Mouse (Mus musculus) limb, embryonic 13.5 days (tissue): ENCODE measurements around the gene Syvn1. TPM values are rescaled to one million over a fixed set of nuclear protein-coding genes. Genes with fewer than 3 reads are reported as not detected.

Source experiments
- ATAC-seq: fragments of 200-750 bp; cut with Nextera tagmentation; 2 replicates; pipeline ENCODE4 v1.8.0; 2017; ENCODE audit warnings: low read depth, moderate number of reproducible peaks, moderate TSS enrichment; ENCODE audit not compliant: low FRiP score
- H3K27ac ChIP-seq: fragments of 300-500 bp; sonication (generic); 2 replicates; pipeline ENCODE4 v1.5.1; 2015; ENCODE audit warnings: inconsistent platforms, mild to moderate bottlenecking, moderate library complexity
- H3K27me3 ChIP-seq: fragments of 300-500 bp; sonication (generic); 2 replicates; pipeline ENCODE4 v1.6.1; 2015; ENCODE audit warnings: mild to moderate bottlenecking, inconsistent platforms
- H3K36me3 ChIP-seq: fragments of 300-500 bp; sonication (generic); 2 replicates; pipeline ENCODE4 v1.6.1; 2015; ENCODE audit warnings: inconsistent platforms, mild to moderate bottlenecking, moderate library complexity
- H3K4me1 ChIP-seq: fragments of 300-500 bp; sonication (generic); 2 replicates; pipeline ENCODE4 v1.6.1; 2015; ENCODE audit warnings: inconsistent platforms
- H3K4me2 ChIP-seq: fragments of 300-500 bp; sonication (generic); replicated peaks from 2 replicates; pipeline ENCODE4 v1.6.1; 2015; ENCODE audit warnings: inconsistent platforms, mild to moderate bottlenecking, moderate library complexity
- H3K4me3 ChIP-seq: fragments of 300-500 bp; sonication (generic); 2 replicates; pipeline ENCODE4 v1.5.1; 2015; ENCODE audit warnings: moderate library complexity, mild to moderate bottlenecking, inconsistent platforms
- H3K9ac ChIP-seq: fragments of 300-500 bp; sonication (generic); 2 replicates; pipeline ENCODE4 v1.6.1; 2015; ENCODE audit warnings: mild to moderate bottlenecking, inconsistent platforms
- H3K9me3 ChIP-seq: fragments of 300-500 bp; sonication (generic); 2 replicates; pipeline ENCODE4 v1.6.1; 2016; ENCODE audit warnings: inconsistent platforms
- WGBS: fragments of 180-500 bp; shearing (Covaris S2); methylation state at CpG from one replicate; pipeline ENCODE4 v1.1.7; 2015; 5-methylcytosine and 5-hydroxymethylcytosine counted together
- polyA plus RNA-seq: library from polyadenylated mRNA; unstranded; fragments of >200 nt; fragmentation: Nextera tagmentation; extraction: Ambion mirVana; gene quantifications from 2 replicates; pipeline ENCODE4 v1.2.1, GENCODE M21; 2015

The Syvn1 gene
- polyA plus RNA-seq, result 27.2 and 34.0 TPM in 2 replicates

GRCm38 (mm10) chr19:6046294-6047153 lies at the start of gene Syvn1:
TSS of gene Syvn1 (plus strand) at chr19:6046576.
- Histone ChIP-seq H3K9me3 (no peaks in the 10 kb centered on the region), H3K4me3 (peak within 1 kb of the TSS; percentile 93), H3K4me1 (peaks cover 23% of the 10 kb centered on the region), H3K27ac (peak within 1 kb of the TSS; percentile 99), H3K4me2 (peak within 1 kb of the TSS; percentile 98), H3K36me3 (peaks cover 36% of the 10 kb centered on the region), H3K27me3 (no peaks in the 10 kb centered on the region), H3K9ac (peak within 1 kb of the TSS; percentile 95)
- WGBS, result under 1% methylated on average over 65 of the region's 65 CpGs
- ATAC-seq, result peak; percentile 94

GRCm38 (mm10) chr19:5998180-5998579 lies 48.2 kb upstream of the Syvn1 start:
- no peak overlapping the region for H3K4me2 ChIP-seq
- no peak overlapping the region for H3K9ac ChIP-seq
- no peak overlapping the region for H3K27ac ChIP-seq
- no peaks in the 10 kb centered on the region for H3K4me1 ChIP-seq
- H3K27me3 ChIP-seq, result no peaks in the 10 kb centered on the region
- H3K9me3 ChIP-seq, result no peaks in the 10 kb centered on the region
- no peak for ATAC-seq
- WGBS, result 88% methylated on average over 3 of the region's 3 CpGs
- H3K36me3 ChIP-seq, result peaks cover 4% of the 10 kb centered on the region; the same call in 1 of the 2 replicates
- H3K4me3 ChIP-seq, result no peak overlapping the region

- H3K4me1 ChIP-seq, result no peaks in the 10 kb centered on the region
- H3K27me3 ChIP-seq, result no peaks in the 10 kb centered on the region
- no peak overlapping the region for H3K27ac ChIP-seq
- H3K9ac ChIP-seq, result no peak overlapping the region
- no peaks in the 10 kb centered on the region; the same call in 1 of the 2 replicates for H3K36me3 ChIP-seq
- WGBS, result 74% methylated on average over 5 of the region's 5 CpGs
- no peak overlapping the region for H3K4me3 ChIP-seq
- H3K9me3 ChIP-seq, result no peaks in the 10 kb centered on the region
- ATAC-seq, result no peak
- no peak overlapping the region for H3K4me2 ChIP-seq
Measured at GRCm38 (mm10) chr19:5999969-6000368, 46.4 kb upstream of the Syvn1 start.

GRCm38 (mm10) chr19:6005541-6005940 lies 40.8 kb upstream of the Syvn1 start:
- no peak for ATAC-seq
- Histone ChIP-seq H3K27ac (no peak overlapping the region), H3K4me1 (peaks cover 13% of the 10 kb centered on the region), H3K9me3 (no peaks in the 10 kb centered on the region), H3K4me2 (no peak overlapping the region), H3K9ac (no peak overlapping the region), H3K36me3 (peaks cover 8% of the 10 kb centered on the region), H3K27me3 (no peaks in the 10 kb centered on the region), H3K4me3 (no peak overlapping the region)
- 53% methylated on average over 11 of the region's 11 CpGs for WGBS

GRCm38 (mm10) chr19:6007013-6007412 lies 39.4 kb upstream of the Syvn1 start:
- no peaks in the 10 kb centered on the region for H3K9me3 ChIP-seq
- WGBS, result 23% methylated on average over 13 of the region's 13 CpGs
- H3K27ac ChIP-seq, result no peak overlapping the region; the same call in 1 of the 2 replicates
- H3K36me3 ChIP-seq, result peaks cover 8% of the 10 kb centered on the region
- no peak for ATAC-seq
- no peak overlapping the region for H3K4me2 ChIP-seq
- no peaks in the 10 kb centered on the region for H3K27me3 ChIP-seq
- H3K4me3 ChIP-seq, result no peak overlapping the region
- peaks cover 13% of the 10 kb centered on the region for H3K4me1 ChIP-seq
- 0 out of 2 replicates have a peak overlapping the region, but pooled peaks have one; percentile 3 for H3K9ac ChIP-seq

GRCm38 (mm10) chr19:6009137-6009536 lies 37.2 kb upstream of the Syvn1 start:
- no peak overlapping the region for H3K27ac ChIP-seq
- no peak for ATAC-seq
- H3K27me3 ChIP-seq, result peaks cover 2% of the 10 kb centered on the region; the same call in 1 of the 2 replicates
- no peak overlapping the region for H3K4me3 ChIP-seq
- no peak overlapping the region for H3K4me2 ChIP-seq
- no peaks in the 10 kb centered on the region for H3K9me3 ChIP-seq
- peaks cover 13% of the 10 kb centered on the region for H3K4me1 ChIP-seq
- whole genome bisulfite sequencing, result 73% methylated on average over 8 of the region's 8 CpGs
- peaks cover 8% of the 10 kb centered on the region for H3K36me3 ChIP-seq
- no peak overlapping the region for H3K9ac ChIP-seq

GRCm38 (mm10) chr19:6013691-6014090 lies 32.7 kb upstream of the Syvn1 start:
- H3K4me1 ChIP-seq, result peaks cover 16% of the 10 kb centered on the region
- no peak overlapping the region for H3K9ac ChIP-seq
- H3K27ac ChIP-seq, result no peak overlapping the region
- ATAC-seq, result no peak
- H3K36me3 ChIP-seq, result peaks cover 3% of the 10 kb centered on the region; the same call in 1 of the 2 replicates
- no peak overlapping the region for H3K4me3 ChIP-seq
- H3K27me3 ChIP-seq, result peaks cover 34% of the 10 kb centered on the region
- H3K4me2 ChIP-seq, result peak overlapping the region; percentile 86; the same call in 1 of the 2 replicates
- H3K9me3 ChIP-seq, result no peaks in the 10 kb centered on the region
- 89% methylated on average over 10 of the region's 10 CpGs for WGBS

GRCm38 (mm10) chr19:6014991-6015510 lies 31.3 kb upstream of the Syvn1 start:
- peak; percentile 72 for ATAC-seq
- H3K4me3 ChIP-seq, result peak overlapping the region; percentile 62
- H3K36me3 ChIP-seq, result no peaks in the 10 kb centered on the region
- WGBS, result 3% methylated on average over 17 of the region's 18 CpGs
- no peaks in the 10 kb centered on the region for H3K9me3 ChIP-seq
- peak overlapping the region; percentile 75 for H3K9ac ChIP-seq
- peak overlapping the region; percentile 86 for H3K4me2 ChIP-seq
- H3K27ac ChIP-seq, result peak overlapping the region; percentile 44; the same call in 1 of the 2 replicates
- peaks cover 16% of the 10 kb centered on the region for H3K4me1 ChIP-seq
- H3K27me3 ChIP-seq, result peaks cover 34% of the 10 kb centered on the region

- WGBS, result 2% methylated on average over 40 of the region's 40 CpGs
- Histone ChIP-seq H3K4me3 (peak within 1 kb of the TSS; percentile 62), H3K9me3 (no peaks in the 10 kb centered on the region), H3K4me2 (peak within 1 kb of the TSS; percentile 86), H3K9ac (peak within 1 kb of the TSS; percentile 75), H3K27ac (peak within 1 kb of the TSS; percentile 44; the same call in 1 of the 2 replicates), H3K36me3 (no peaks in the 10 kb centered on the region), H3K27me3 (peaks cover 34% of the 10 kb centered on the region), H3K4me1 (peaks cover 16% of the 10 kb centered on the region)
- peak; percentile 77 for ATAC-seq
Measured at GRCm38 (mm10) chr19:6015511-6016315, 30.7 kb upstream of the Syvn1 start, which contains the start of gene Capn1. TSS of gene Capn1 (minus strand) at chr19:6015897.

- 33% methylated on average over 7 of the region's 7 CpGs for WGBS
- Histone ChIP-seq H3K9me3 (no peaks in the 10 kb centered on the region), H3K4me1 (peaks cover 16% of the 10 kb centered on the region), H3K4me3 (peak overlapping the region; percentile 62; the same call in 1 of the 2 replicates), H3K4me2 (peak overlapping the region; percentile 86), H3K36me3 (no peaks in the 10 kb centered on the region), H3K9ac (no peak overlapping the region), H3K27me3 (peaks cover 34% of the 10 kb centered on the region), H3K27ac (no peak overlapping the region)
- no peak for ATAC-seq
Measured at GRCm38 (mm10) chr19:6016532-6016931, 29.8 kb upstream of the Syvn1 start.

- WGBS, result 30% methylated on average over 15 of the region's 15 CpGs
- Histone ChIP-seq H3K27me3 (peaks cover 34% of the 10 kb centered on the region), H3K9ac (no peak overlapping the region), H3K27ac (no peak overlapping the region), H3K36me3 (no peaks in the 10 kb centered on the region), H3K4me2 (no peak overlapping the region), H3K4me3 (no peak overlapping the region), H3K4me1 (peaks cover 16% of the 10 kb centered on the region), H3K9me3 (no peaks in the 10 kb centered on the region)
- ATAC-seq, result no peak
Measured at GRCm38 (mm10) chr19:6018142-6019089, 28.0 kb upstream of the Syvn1 start.
